Mouse (Mus musculus) heart, embryonic 14.5 days (tissue): Measurements from ENCODE around the gene Atxn7. TPM values are rescaled to one million over a fixed set of nuclear protein-coding genes. Genes with fewer than 3 reads are reported as not detected.

ENCODE experiments used
- ATAC-seq: fragments of 200-750 bp; cut with Nextera tagmentation; 2 replicates; pipeline ENCODE4 v1.8.0; 2017; ENCODE audit warnings: low read depth, moderate TSS enrichment; ENCODE audit not compliant: insufficient number of reproducible peaks, insufficient read depth, low FRiP score
- H3K27ac ChIP-seq, 2 experiments: fragments of 200-500 bp in 1 of 2; fragments of 300-500 bp in 1 of 2; sonication (generic) in 1 of 2; replicated peaks in 1 of 2; 2 replicates each; pipeline ENCODE4 v1.5.1; 2012 to 2014; ENCODE audit warnings: low read depth in 2 of 2, low read length in 2 of 2, control low read depth in 1 of 2, mild to moderate bottlenecking in 1 of 2, mixed read lengths in 1 of 2; ENCODE audit not compliant: control insufficient read depth in 1 of 2, insufficient read depth in 1 of 2
- H3K27me3 ChIP-seq: fragments of 300-500 bp; sonication (generic); 2 replicates; pipeline ENCODE4 v1.6.1; 2014; ENCODE audit warnings: mild to moderate bottlenecking, low read length, control low read depth; ENCODE audit not compliant: control insufficient read depth, insufficient read depth
- H3K36me3 ChIP-seq: fragments of 300-500 bp; sonication (generic); 2 replicates; pipeline ENCODE4 v1.6.1; 2014; ENCODE audit warnings: mild to moderate bottlenecking, control low read depth, low read length, mixed read lengths; ENCODE audit not compliant: control insufficient read depth, insufficient read depth
- H3K4me1 ChIP-seq, 2 experiments: fragments of 200-500 bp in 1 of 2; fragments of 300-500 bp in 1 of 2; sonication (generic) in 1 of 2; 2 replicates each; pipeline ENCODE4 v1.6.1; 2012 to 2014; ENCODE audit warnings: low read length in 2 of 2, control low read depth in 1 of 2, mixed read lengths in 1 of 2; ENCODE audit not compliant: control insufficient read depth in 2 of 2, insufficient read depth in 2 of 2
- H3K4me2 ChIP-seq: fragments of 300-500 bp; sonication (generic); 2 replicates; pipeline ENCODE4 v1.6.1; 2014; ENCODE audit warnings: mild to moderate bottlenecking, low read length
- H3K4me3 ChIP-seq, 2 experiments: fragments of 200-500 bp in 1 of 2; fragments of 300-500 bp in 1 of 2; sonication (generic) in 1 of 2; 2 replicates each; pipeline ENCODE4 v1.5.1; 2012 to 2014; ENCODE audit warnings: low read length in 2 of 2, mild to moderate bottlenecking in 2 of 2, control low read depth in 1 of 2, low read depth in 1 of 2, moderate library complexity in 1 of 2; ENCODE audit not compliant: control insufficient read depth in 1 of 2, insufficient read depth in 1 of 2
- H3K9ac ChIP-seq: fragments of 300-500 bp; sonication (generic); 2 replicates; pipeline ENCODE4 v1.6.1; 2014; ENCODE audit warnings: mild to moderate bottlenecking, low read length
- H3K9me3 ChIP-seq: fragments of 300-500 bp; sonication (generic); 2 replicates; pipeline ENCODE4 v1.6.1; 2016; ENCODE audit warnings: low read length, control low read depth; ENCODE audit not compliant: control insufficient read depth
- WGBS: fragments of 180-500 bp; shearing (Covaris S2); extraction: QIAGEN DNeasy Blood & Tissue Kit; methylation state at CpG from one replicate; pipeline ENCODE4 v1.1.7; 2014; 5-methylcytosine and 5-hydroxymethylcytosine counted together
- polyA plus RNA-seq: library from polyadenylated mRNA; unstranded; fragments of >200 nt; fragmentation: Nextera tagmentation; extraction: Ambion mirVana; gene quantifications from 2 replicates; pipeline ENCODE4 v1.2.1, GENCODE M21; 2014

Gene Atxn7
- polyA plus RNA-seq, 1 experiment from 2014 or later = 5.5 TPM

- WGBS = 90% methylated on average over 8 of the region's 8 CpGs
- no peak for ATAC-seq
- H3K4me2 ChIP-seq = no peak overlapping the region
- H3K9ac ChIP-seq = no peak overlapping the region
- H3K4me3 ChIP-seq = no peak overlapping the region
- H3K9me3 ChIP-seq = no peaks in the 10 kb centered on the region
- no peaks in the 10 kb centered on the region for H3K4me1 ChIP-seq
- H3K27ac ChIP-seq = no peak overlapping the region
- no peaks in the 10 kb centered on the region for H3K27me3 ChIP-seq
- peaks cover 68% of the 10 kb centered on the region for H3K36me3 ChIP-seq
Observed at GRCm38 (mm10) chr14:14100773-14101280, 139.6 kb downstream of the Atxn7 start.

GRCm38 (mm10) chr14:14101296-14101695 is 140.1 kb downstream of the Atxn7 start:
- Histone ChIP-seq H3K27me3 (no peaks in the 10 kb centered on the region), H3K9ac (no peak overlapping the region), H3K4me2 (no peak overlapping the region), H3K9me3 (no peaks in the 10 kb centered on the region), H3K27ac (no peak overlapping the region), H3K4me3 (no peak overlapping the region), H3K4me1 (no peaks in the 10 kb centered on the region), H3K36me3 (peaks cover 63% of the 10 kb centered on the region)
- WGBS = 83% methylated on average over 9 of the region's 9 CpGs
- ATAC-seq = no peak

GRCm38 (mm10) chr14:14104213-14104929 is 143.1 kb downstream of the Atxn7 start:
- H3K4me1 ChIP-seq = no peaks in the 10 kb centered on the region
- no peak overlapping the region for H3K27ac ChIP-seq
- no peak for ATAC-seq
- H3K9ac ChIP-seq = no peak overlapping the region
- H3K36me3 ChIP-seq = peaks cover 54% of the 10 kb centered on the region
- 68% methylated on average over 13 of the region's 13 CpGs for WGBS
- no peak overlapping the region for H3K4me2 ChIP-seq
- no peaks in the 10 kb centered on the region for H3K9me3 ChIP-seq
- H3K27me3 ChIP-seq = no peaks in the 10 kb centered on the region
- no peak overlapping the region for H3K4me3 ChIP-seq

GRCm38 (mm10) chr14:14104930-14105318 is 143.7 kb downstream of the Atxn7 start:
- Histone ChIP-seq H3K9ac (no peak overlapping the region), H3K4me3 (no peak overlapping the region), H3K27me3 (no peaks in the 10 kb centered on the region), H3K9me3 (no peaks in the 10 kb centered on the region), H3K27ac (no peak overlapping the region), H3K4me2 (no peak overlapping the region), H3K4me1 (no peaks in the 10 kb centered on the region), H3K36me3 (peaks cover 48% of the 10 kb centered on the region)
- 73% methylated on average over 2 of the region's 2 CpGs for WGBS
- ATAC-seq = no peak

DNA sequence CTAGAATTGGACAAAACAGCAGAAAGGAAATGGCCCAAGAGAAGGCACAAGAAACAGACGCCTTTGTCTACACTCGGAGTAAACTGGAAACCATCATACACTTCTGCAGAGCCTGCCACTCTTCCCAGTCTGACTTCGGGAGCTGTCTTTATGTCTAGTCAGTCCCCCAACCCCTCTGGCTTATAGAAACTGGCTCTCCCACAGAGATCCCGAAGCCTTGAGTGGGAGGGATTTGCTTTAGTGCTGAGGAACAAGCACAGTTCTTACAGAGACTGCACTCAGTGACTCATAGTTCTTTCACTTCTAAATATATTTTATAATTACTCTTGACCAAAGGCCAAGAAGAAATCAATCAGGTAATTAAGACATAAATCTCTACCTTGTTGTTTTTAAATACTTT is 149.5 kb downstream of the Atxn7 start:
- no peak for ATAC-seq
- Histone ChIP-seq H3K36me3 (peaks cover 68% of the 10 kb centered on the region), H3K9me3 (no peaks in the 10 kb centered on the region), H3K27ac (no peak overlapping the region), H3K4me2 (no peak overlapping the region), H3K4me3 (no peak overlapping the region), H3K27me3 (no peaks in the 10 kb centered on the region), H3K4me1 (no peaks in the 10 kb centered on the region), H3K9ac (no peak overlapping the region)
- WGBS = 78% methylated on average over 4 of the region's 4 CpGs

- Histone ChIP-seq H3K36me3 (peaks cover 40% of the 10 kb centered on the region), H3K4me1 (peaks cover 3 to 9% of the 10 kb centered on the region in 2 experiments; a peak in 3 of 4 replicates), H3K27me3 (no peaks in the 10 kb centered on the region), H3K4me2 (peak within 1 kb of the TSS; percentile 76), H3K27ac (peak within 1 kb of the TSS; percentile 68 to 90), H3K4me3 (peak within 1 kb of the TSS; percentile 98 to 100), H3K9ac (peak within 1 kb of the TSS; percentile 98), H3K9me3 (no peaks in the 10 kb centered on the region)
- peak; percentile 92 for ATAC-seq
- under 1% methylated on average over 67 of the region's 68 CpGs for WGBS
Observed at GRCm38 (mm10) chr14:14120230-14121096, 159.2 kb downstream of the Atxn7 start, which contains the start of gene Psmd6. Psmd6 (minus strand) TSS chr14:14120984.
